Mouse (Mus musculus): ENCODE data around the gene Alox5ap.

Alox5ap gene

GRCm38 (mm10) chr5:149264405-149264804 is at the start of gene Alox5ap:
Gene Alox5ap, plus strand, starts transcription at chr5:149264767.
- DNase-seq = no peak

- no peak for DNase-seq
These were observed 49.0 kb upstream of the Alox5ap start for GRCm38 (mm10) chr5:149215540-149215939.

- no peak for DNase-seq
These were observed 46.8 kb upstream of the Alox5ap start for GRCm38 (mm10) chr5:149217524-149218357.

- no peak for DNase-seq
These were observed 45.1 kb upstream of the Alox5ap start for GRCm38 (mm10) chr5:149219493-149219892.

GRCm38 (mm10) chr5:149221355-149221754 is 43.2 kb upstream of the Alox5ap start:
- DNase-seq = no peak

- no peak for DNase-seq
These were observed 39.9 kb upstream of the Alox5ap start for GRCm38 (mm10) chr5:149224666-149225065.

GRCm38 (mm10) chr5:149228700-149229618 is 35.6 kb upstream of the Alox5ap start:
- peak; percentile 99 for DNase-seq

GRCm38 (mm10) chr5:149229619-149230339 is 34.8 kb upstream of the Alox5ap start:
- DNase-seq = peak; percentile 28

GRCm38 (mm10) chr5:149235002-149235401 is 29.6 kb upstream of the Alox5ap start:
- DNase-seq = no peak

GRCm38 (mm10) chr5:149237221-149237950 is 27.2 kb upstream of the Alox5ap start:
- no peak for DNase-seq

GRCm38 (mm10) chr5:149242467-149242866 is 22.1 kb upstream of the Alox5ap start:
- DNase-seq = no peak

GRCm38 (mm10) chr5:149243053-149243452 is 21.5 kb upstream of the Alox5ap start:
- DNase-seq = no peak

GRCm38 (mm10) chr5:149245391-149245964 is 19.1 kb upstream of the Alox5ap start:
- no peak for DNase-seq

GRCm38 (mm10) chr5:149245965-149246470 is 18.5 kb upstream of the Alox5ap start:
- peak; percentile 34 for DNase-seq

GRCm38 (mm10) chr5:149247047-149247904 is 17.3 kb upstream of the Alox5ap start:
- no peak for DNase-seq

- no peak for DNase-seq
These were observed 12.3 kb upstream of the Alox5ap start for GRCm38 (mm10) chr5:149252303-149252702.

GRCm38 (mm10) chr5:149253491-149253890 is 11.1 kb upstream of the Alox5ap start:
- DNase-seq = no peak

GRCm38 (mm10) chr5:149255522-149255921 is 9.0 kb upstream of the Alox5ap start:
- DNase-seq = no peak

- no peak for DNase-seq
These were observed 6.9 kb upstream of the Alox5ap start for GRCm38 (mm10) chr5:149257518-149258281.

GRCm38 (mm10) chr5:149259093-149259492 is 5.5 kb upstream of the Alox5ap start:
- DNase-seq = no peak
